Comparison of ENCODE assay signal across 9 mouse cellular contexts in the genomic region with DNA sequence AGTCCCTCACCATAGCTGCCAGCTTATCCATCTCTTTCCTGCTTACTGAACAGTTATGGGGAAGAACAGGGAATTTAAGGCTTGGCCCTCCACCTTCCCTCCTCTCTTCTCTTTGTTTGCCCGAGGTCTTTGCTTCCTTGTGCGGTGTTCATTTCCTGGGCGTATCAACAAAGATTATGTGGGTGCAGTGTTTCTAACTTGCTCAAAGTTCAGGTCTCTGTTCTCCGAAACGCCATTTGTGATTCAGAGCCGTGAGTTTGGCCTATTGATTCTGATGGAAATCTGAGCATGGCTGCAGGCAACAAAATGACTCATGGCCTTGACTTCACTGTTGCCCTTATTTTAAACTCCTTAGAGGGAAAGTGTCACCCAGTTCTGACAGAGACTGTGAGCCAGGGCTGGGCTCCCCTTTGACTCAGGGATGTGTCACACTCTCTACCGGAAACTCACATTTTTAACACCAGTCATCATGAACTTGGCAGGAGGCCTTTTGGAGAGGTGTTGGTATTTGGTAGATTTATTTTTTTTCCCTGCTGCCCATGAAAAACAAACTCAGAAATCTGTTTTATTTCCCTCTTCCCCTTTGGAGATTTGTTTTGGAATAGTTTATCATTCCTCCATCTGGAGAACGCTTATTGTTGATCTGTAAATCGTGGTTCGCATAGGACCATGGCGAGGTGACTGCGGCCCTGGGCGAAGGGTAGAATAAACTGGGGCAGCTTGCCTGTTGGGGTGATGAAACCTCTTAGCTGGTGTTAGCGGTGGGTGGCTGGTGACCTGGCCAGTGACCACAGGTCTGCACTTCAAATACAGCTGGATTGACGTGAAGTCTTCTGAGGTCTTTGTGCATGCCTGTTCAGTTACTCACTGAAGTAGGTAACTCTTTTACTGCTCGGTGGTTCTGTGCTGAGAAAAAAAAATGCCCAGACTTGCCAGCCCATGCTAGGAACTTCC.
DNase-seq lines count a peak whose midpoint lies in the region; ATAC-seq lines count a peak whose summit lies in the region.
"Had no signal": no experiment of that assay in that cellular context is flagged by ENCODE, and none has a peak within 500 bp of the region (broad histone marks: within the 10 kb centered on the region; RNA-seq: fewer than 3 reads in every experiment).

No protein-coding gene starts in this region.

- no peak overlapping the region for H3K9ac ChIP-seq in stomach, embryonic 15.5 days
- no peak overlapping the region for H3K9ac ChIP-seq in forebrain, embryonic 13.5 days

- H3K9me3 ChIP-seq in stomach, embryonic 15.5 days, result no peaks in the 10 kb centered on the region
- no peaks in the 10 kb centered on the region for H3K9me3 ChIP-seq in forebrain, embryonic 13.5 days (replicated peaks)

- no peaks in the 10 kb centered on the region for H3K4me1 ChIP-seq in stomach, embryonic 15.5 days
- H3K4me1 ChIP-seq in forebrain, embryonic 13.5 days, result peaks cover 10% of the 10 kb centered on the region; the same call in 1 of the 2 replicates

- 78% methylated on average over 16 of the region's 16 CpGs for WGBS in stomach, embryonic 15.5 days
- WGBS in forebrain, embryonic 13.5 days, result 89% methylated on average over 16 of the region's 16 CpGs

- peak overlapping the region; percentile 13 for H3K27ac ChIP-seq in stomach, embryonic 15.5 days
- no peak overlapping the region for H3K27ac ChIP-seq in forebrain, embryonic 13.5 days

- H3K36me3 ChIP-seq in stomach, embryonic 15.5 days, result no peaks in the 10 kb centered on the region
- no peaks in the 10 kb centered on the region for H3K36me3 ChIP-seq in forebrain, embryonic 13.5 days (ENCODE audit: poor library complexity, severe bottlenecking)

- no peak overlapping the region for H3K4me2 ChIP-seq in stomach, embryonic 15.5 days
- H3K4me2 ChIP-seq in forebrain, embryonic 13.5 days, result no peak overlapping the region

- ATAC-seq in stomach, embryonic 15.5 days (ENCODE audit: insufficient read depth, low FRiP score, low read depth), result peak; percentile 43; the same call in 1 of the 2 replicates
- no peak for ATAC-seq in forebrain, embryonic 13.5 days
- ATAC-seq: hindbrain, embryonic 16.5 days had no signal

- H3K27me3 ChIP-seq in stomach, embryonic 15.5 days (replicated peaks), result no peaks in the 10 kb centered on the region
- no peaks in the 10 kb centered on the region for H3K27me3 ChIP-seq in forebrain, embryonic 13.5 days

- H3K4me3 ChIP-seq in stomach, embryonic 15.5 days (replicated peaks), result no peak overlapping the region
- no peak overlapping the region for H3K4me3 ChIP-seq in forebrain, embryonic 13.5 days

- peak; percentile 30 to 53 for DNase-seq in urinary bladder, adult 18-20 months (ENCODE audit: low spot score in 2 of 2)
- no peak for DNase-seq in urinary bladder, postnatal 10 days (ENCODE audit: low spot score)
- DNase-seq in adrenal gland, postnatal 10 days, result peak; percentile 47
- DNase-seq in kidney, postnatal 14 days, result peak; percentile 41
- DNase-seq in embryo, embryonic 11 days, result no peak
- no peak for DNase-seq in thymus, postnatal 0 days (ENCODE audit: low spot score)

Comparison
In these comparisons a context has a peak if more than half of its experiments do, and no peak if none do; other contexts are left out.
1. DNase-seq: peak in urinary bladder, adult 18-20 months (2 of 2), adrenal gland, postnatal 10 days (single experiment) and kidney, postnatal 14 days (single experiment); none in urinary bladder, postnatal 10 days (single experiment), embryo, embryonic 11 days (single experiment) and thymus, postnatal 0 days (single experiment).